Mouse (Mus musculus) G1E (cell line): ENCODE data around the gene Asic1. TPM values are rescaled to one million over a fixed set of nuclear protein-coding genes. Genes with fewer than 3 reads are reported as not detected.

ENCODE experiments used
- ATAC-seq: 2 replicates; pipeline ENCODE4 v1.8.0; 2016; ENCODE audit warnings: mild to moderate bottlenecking; ENCODE audit not compliant: insufficient number of reproducible peaks, poor library complexity, low FRiP score, severe bottlenecking; ENCODE audit errors: extremely low read depth
- DNase-seq: peaks from one replicate; pipeline ENCODE4 v3.0.0; 2012; ENCODE audit warnings: low spot score
- H3K27me3 ChIP-seq: 2 replicates; pipeline ENCODE4 v1.6.1; 2012; ENCODE audit warnings: mild to moderate bottlenecking, low read length, inconsistent platforms; ENCODE audit not compliant: insufficient read depth
- H3K36me3 ChIP-seq: replicated peaks from 2 replicates; pipeline ENCODE3; 2012; ENCODE audit warnings: mild to moderate bottlenecking, inconsistent platforms
- H3K4me1 ChIP-seq: 2 replicates; pipeline ENCODE4 v1.6.1; 2012; ENCODE audit warnings: low read depth, low read length, inconsistent platforms, mixed read lengths; ENCODE audit not compliant: insufficient read depth
- H3K4me3 ChIP-seq: 2 replicates; pipeline ENCODE4 v1.5.1; 2012; ENCODE audit warnings: low read depth, mild to moderate bottlenecking, inconsistent platforms, low read length, moderate library complexity, mixed read lengths
- H3K9me3 ChIP-seq: replicated peaks from 2 replicates; pipeline ENCODE4 v1.6.1; 2012; ENCODE audit warnings: inconsistent platforms
- CTCF ChIP-seq: IDR thresholded peaks from 2 replicates; pipeline ENCODE4 v1.5.1; 2012; ENCODE audit warnings: low read depth, low read length, inconsistent platforms, mixed read lengths
- GATA1 ChIP-seq: IDR thresholded peaks from 2 replicates; pipeline ENCODE4 v1.6.1; 2012; ENCODE audit warnings: borderline replicate concordance, low read length, inconsistent platforms, mixed read lengths
- GATA2 ChIP-seq: IDR thresholded peaks from 2 replicates; pipeline ENCODE4 v1.6.1; 2012; ENCODE audit warnings: low read depth, low read length, inconsistent platforms, borderline replicate concordance
- POLR2AphosphoS5 ChIP-seq: IDR thresholded peaks from 2 replicates; pipeline ENCODE4 v1.6.1; 2012; ENCODE audit warnings: low read depth, low read length, inconsistent platforms; ENCODE audit not compliant: insufficient replicate concordance
- TAL1 ChIP-seq: conservative IDR thresholded peaks from 2 replicates; pipeline ENCODE4 v1.6.1; 2012; ENCODE audit warnings: low read depth, low read length, inconsistent platforms, mixed read lengths
- polyA plus RNA-seq: library from polyadenylated mRNA; stranded (reverse); fragments of >175 nt; gene quantifications from 2 replicates; pipeline ENCODE4 v1.2.3, GENCODE M21; 2012
- total RNA-seq, 2 experiments: library from RNA; stranded (forward) in 1 of 2; stranded (reverse) in 1 of 2; fragments of 200-1000 nt in 1 of 2; fragments of >200 nt in 1 of 2; fragmentation: Nextera tagmentation in 1 of 2; gene quantifications; 2 replicates each; pipeline ENCODE4 v1.2.3; 2014 to 2017

The Asic1 gene
- total and polyA plus RNA-seq, 3 experiments = 0.22 TPM; not detected in 2

GRCm38 (mm10) chr15:99651163-99651872, 18.9 kb upstream of the Asic1 start, which contains the start of gene Racgap1:
Gene Racgap1, minus strand, starts transcription at chr15:99651656.
- Histone ChIP-seq H3K9me3 (no peaks in the 10 kb centered on the region), H3K27me3 (peaks cover 16% of the 10 kb centered on the region; the same call in 1 of the 2 replicates), H3K4me3 (peak within 1 kb of the TSS; percentile 88), H3K4me1 (peaks cover 82% of the 10 kb centered on the region), H3K36me3 (peaks cover 31% of the 10 kb centered on the region)
- ATAC-seq (peak; percentile 91), DNase-seq (peak; percentile 94)
- TF ChIP-seq GATA2 (no peak), GATA1 (no peak), CTCF (no peak), POLR2AphosphoS5 (no peak), TAL1 (no peak)

- peaks cover 81% of the 10 kb centered on the region for H3K4me1 ChIP-seq
- peaks cover 23% of the 10 kb centered on the region for H3K36me3 ChIP-seq
Measured at GRCm38 (mm10) chr15:99651984-99652872, 17.9 kb upstream of the Asic1 start.

DNA sequence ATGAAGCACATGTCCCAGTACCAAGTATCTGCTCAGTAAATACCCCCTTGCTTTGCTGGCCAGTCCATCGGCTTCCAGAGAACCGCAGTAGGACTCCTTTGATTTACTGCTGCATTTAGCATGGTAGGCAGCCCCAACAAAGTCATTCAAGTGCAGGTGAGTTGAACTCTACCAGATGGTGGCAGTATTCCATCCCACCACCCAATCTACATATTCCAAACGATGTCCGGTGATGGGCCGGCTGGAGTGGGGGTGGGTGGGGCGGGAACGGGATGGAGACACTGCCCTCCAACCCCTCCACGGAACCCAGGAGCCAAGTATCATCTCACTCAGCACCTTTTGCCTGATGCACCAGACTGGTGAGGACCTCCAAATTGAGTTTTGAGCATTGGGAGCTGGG, 16.9 kb upstream of the Asic1 start:
- DNase-seq = no peak
- no peak for ATAC-seq
- Histone ChIP-seq H3K36me3 (peaks cover 16% of the 10 kb centered on the region), H3K4me3 (no peak overlapping the region), H3K27me3 (peaks cover 17% of the 10 kb centered on the region; the same call in 1 of the 2 replicates), H3K4me1 (peaks cover 81% of the 10 kb centered on the region), H3K9me3 (no peaks in the 10 kb centered on the region)
- TF ChIP-seq TAL1 (no peak), POLR2AphosphoS5 (no peak), GATA2 (no peak), CTCF (no peak), GATA1 (no peak)

More at GRCm38 (mm10) chr15:99651984-99652872, 17.9 kb upstream of the Asic1 start:
- Histone ChIP-seq H3K4me3 (peak overlapping the region; percentile 88), H3K27me3 (peaks cover 17% of the 10 kb centered on the region; the same call in 1 of the 2 replicates), H3K9me3 (no peaks in the 10 kb centered on the region)
- ATAC-seq = no peak
- TF ChIP-seq POLR2AphosphoS5 (no peak), GATA1 (no peak), GATA2 (no peak), TAL1 (no peak), CTCF (no peak)
- no peak for DNase-seq

DNA sequence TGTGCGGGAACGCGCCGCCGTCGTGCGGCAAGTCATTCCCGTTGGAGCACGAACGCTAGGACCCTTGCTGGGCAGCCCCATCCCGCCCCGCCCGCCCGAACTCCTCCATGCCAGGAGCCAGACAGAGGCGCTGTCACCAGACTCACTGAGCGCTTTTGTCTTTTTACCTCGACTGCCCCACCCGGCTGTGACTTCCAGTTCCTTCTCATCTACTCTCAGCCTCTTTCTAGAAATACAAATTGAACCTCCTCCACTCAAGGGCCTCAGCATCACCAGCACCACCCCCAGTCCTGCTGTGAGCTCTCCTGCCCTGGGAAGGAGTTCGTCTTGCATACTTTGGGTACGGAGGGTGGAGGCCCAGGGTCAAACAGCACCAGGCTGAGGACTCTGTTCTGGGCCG, 16.3 kb upstream of the Asic1 start:
- DNase-seq = no peak
- no peak overlapping the region for H3K4me3 ChIP-seq
- TF ChIP-seq CTCF = no peak
- no peak for TF ChIP-seq GATA1
- TF ChIP-seq TAL1 = no peak
- TF ChIP-seq GATA2 = no peak
- TF ChIP-seq POLR2AphosphoS5 = no peak
- H3K27me3 ChIP-seq = peaks cover 17% of the 10 kb centered on the region; the same call in 1 of the 2 replicates
- peaks cover 12% of the 10 kb centered on the region for H3K36me3 ChIP-seq
- ATAC-seq = no peak
- peaks cover 83% of the 10 kb centered on the region for H3K4me1 ChIP-seq
- H3K9me3 ChIP-seq = peaks cover 2% of the 10 kb centered on the region; the same call in 1 of the 2 replicates

DNA sequence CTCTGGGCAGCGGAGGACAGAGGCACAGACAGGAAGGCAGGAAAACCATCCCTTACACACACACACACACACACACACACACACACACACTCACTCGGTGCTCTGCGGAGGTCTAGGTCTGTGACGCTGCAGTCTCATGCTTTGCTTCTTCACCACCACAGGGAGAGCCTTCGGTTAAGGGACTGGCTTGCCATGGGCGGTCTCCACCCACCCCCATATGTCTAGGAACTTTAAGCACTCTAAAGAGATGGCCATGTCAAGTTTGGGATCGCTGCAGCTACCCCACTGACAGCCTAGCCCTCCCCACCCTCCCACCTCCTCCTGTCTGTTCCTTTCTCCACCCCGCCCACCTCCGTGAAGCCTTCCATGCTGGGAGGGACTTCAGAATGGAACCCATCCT, 14.2 kb upstream of the Asic1 start:
- Histone ChIP-seq H3K4me1 (peaks cover 75% of the 10 kb centered on the region), H3K36me3 (no peaks in the 10 kb centered on the region), H3K4me3 (no peak overlapping the region; the same call in 1 of the 2 replicates), H3K27me3 (peaks cover 17% of the 10 kb centered on the region; the same call in 1 of the 2 replicates), H3K9me3 (peaks cover 2% of the 10 kb centered on the region; the same call in 1 of the 2 replicates)
- ATAC-seq = no peak
- no peak for TF ChIP-seq CTCF
- TF ChIP-seq TAL1 = no peak
- no peak for TF ChIP-seq GATA2
- no peak for TF ChIP-seq POLR2AphosphoS5
- no peak for TF ChIP-seq GATA1
- no peak for DNase-seq

- no peak for ATAC-seq
- H3K4me1 ChIP-seq = peaks cover 82% of the 10 kb centered on the region
- peaks cover 2% of the 10 kb centered on the region; the same call in 1 of the 2 replicates for H3K9me3 ChIP-seq
- H3K4me3 ChIP-seq = no peak overlapping the region
- DNase-seq = no peak
- no peaks in the 10 kb centered on the region for H3K36me3 ChIP-seq
- TF ChIP-seq GATA2 (no peak), TAL1 (no peak), GATA1 (no peak), POLR2AphosphoS5 (no peak), CTCF (no peak)
- H3K27me3 ChIP-seq = peaks cover 17% of the 10 kb centered on the region; the same call in 1 of the 2 replicates
Measured at GRCm38 (mm10) chr15:99658437-99658836, 11.7 kb upstream of the Asic1 start.
